ENCODE assay signal across 33 mouse cellular contexts in the genomic region with DNA sequence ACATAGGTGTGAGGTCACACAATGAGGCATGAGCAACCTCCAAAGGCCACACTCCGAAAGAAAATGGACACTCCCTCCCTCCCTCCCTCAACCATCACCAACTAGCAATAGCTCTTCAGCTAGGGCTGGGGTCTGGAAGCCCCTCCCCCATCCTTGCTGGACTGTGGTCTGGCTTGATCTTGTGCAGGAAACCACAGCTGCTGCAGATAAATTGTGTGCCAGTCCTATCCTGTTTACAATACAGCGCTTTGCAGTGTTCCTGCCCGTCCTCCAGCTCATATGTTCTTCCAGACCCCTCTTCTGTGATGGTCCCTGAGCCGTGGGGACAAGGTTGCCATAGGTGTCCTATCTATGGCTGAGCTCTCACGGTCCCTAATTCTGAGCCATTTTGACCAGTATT. TPM values are rescaled to one million over a fixed set of nuclear protein-coding genes. Genes with fewer than 3 reads are reported as not detected.
A peak's percentile ranks its signal among the peaks of the same experiment; 100 is the strongest.
DNase-seq lines count a peak whose midpoint lies in the region; ATAC-seq and TF ChIP-seq lines count a peak whose summit lies in the region.
"Had no signal": no experiment of that assay in that cellular context is flagged by ENCODE, and none has a peak within 500 bp of the region (broad histone marks: within the 10 kb centered on the region; RNA-seq: fewer than 3 reads in every experiment).

No protein-coding gene starts in this region.

- no peak for ATAC-seq in lung, embryonic 14.5 days (ENCODE audit: insufficient read depth)
- peak; percentile 54; the same call in 1 of the 2 replicates for ATAC-seq in common myeloid progenitor, adult 5-6 weeks (replicated peaks; ENCODE audit: low read depth, poor library complexity, severe bottlenecking)
- no peak for ATAC-seq in CD4-positive, CD25-positive, alpha-beta regulatory T cell, adult 4 months
- ATAC-seq: forebrain, embryonic 14.5 days; forebrain, postnatal 0 days; hindbrain, embryonic 16.5 days had no signal

- 44% methylated on average over 5 of the region's 5 CpGs for WGBS in lung, embryonic 14.5 days

- H3K27ac ChIP-seq in lung, embryonic 14.5 days (ENCODE audit: low read depth) = no peak overlapping the region
- H3K27ac ChIP-seq: embryonic facial prominence, embryonic 12.5 days; embryonic facial prominence, embryonic 15.5 days; gastrocnemius, adult 2 months; heart, adult 2 months; heart, embryonic 10.5 days; hindbrain, embryonic 10.5 days; hindbrain, embryonic 13.5 days had no signal

- TF ChIP-seq CTCF in lung, embryonic 14.5 days (IDR thresholded peaks at IDR 0.05; ENCODE audit: low read depth) = no peak

- peak; percentile 44 for DNase-seq in lung, embryonic 14.5 days
- no peak for DNase-seq in lung, postnatal 25 days (ENCODE audit: low spot score)
- peak; percentile 9 to 52 for DNase-seq in lung, postnatal 4 days
- no peak for DNase-seq in lung, postnatal 36 days
- DNase-seq in 416B (ENCODE audit: low read depth) = peak; percentile 62
- DNase-seq in kidney, adult 11 months = no peak
- DNase-seq: adrenal gland, adult 8-10 months; adrenal gland, postnatal 25 days; B cell, adult 2 months; cerebellum, adult 11-12 months; cerebellum, adult 8-10 months; cerebellum, postnatal 14 days; forebrain, postnatal 0 days; gastrocnemius, adult 2 months; gastrocnemius, postnatal 14 days; heart, adult 2 months; heart, postnatal 36 days had no signal

- no peaks in the 10 kb centered on the region for H3K27me3 ChIP-seq in lung, embryonic 14.5 days (ENCODE audit: insufficient read depth, low read length)
- H3K27me3 ChIP-seq: embryonic facial prominence, embryonic 12.5 days; embryonic facial prominence, embryonic 15.5 days; hindbrain, embryonic 13.5 days had no signal

- H3K9ac ChIP-seq in lung, embryonic 14.5 days = no peak overlapping the region
- H3K9ac ChIP-seq: embryonic facial prominence, embryonic 12.5 days; embryonic facial prominence, embryonic 15.5 days; forebrain, postnatal 0 days; hindbrain, embryonic 13.5 days had no signal

- H3K4me1 ChIP-seq in lung, embryonic 14.5 days (ENCODE audit: insufficient read depth) = no peaks in the 10 kb centered on the region
- H3K4me1 ChIP-seq: embryonic facial prominence, embryonic 12.5 days; embryonic facial prominence, embryonic 15.5 days; heart, embryonic 10.5 days; hindbrain, embryonic 10.5 days; hindbrain, embryonic 13.5 days had no signal

- no peaks in the 10 kb centered on the region for H3K36me3 ChIP-seq in lung, embryonic 14.5 days (ENCODE audit: insufficient read depth)
- H3K36me3 ChIP-seq: embryonic facial prominence, embryonic 12.5 days; embryonic facial prominence, embryonic 15.5 days; heart, embryonic 10.5 days; hindbrain, embryonic 10.5 days; hindbrain, embryonic 13.5 days had no signal

- H3K9me3 ChIP-seq in lung, embryonic 14.5 days (ENCODE audit: low read depth, low read length) = no peaks in the 10 kb centered on the region
- H3K9me3 ChIP-seq: embryonic facial prominence, embryonic 12.5 days; embryonic facial prominence, embryonic 15.5 days; heart, embryonic 10.5 days; hindbrain, embryonic 10.5 days; hindbrain, embryonic 13.5 days had no signal

- H3K4me2 ChIP-seq in lung, embryonic 14.5 days = no peak overlapping the region
- H3K4me2 ChIP-seq: embryonic facial prominence, embryonic 12.5 days; embryonic facial prominence, embryonic 15.5 days; hindbrain, embryonic 13.5 days had no signal

- H3K4me3 ChIP-seq in lung, embryonic 14.5 days (ENCODE audit: low read depth, low read length) = no peak overlapping the region
- H3K4me3 ChIP-seq: embryonic facial prominence, embryonic 12.5 days; embryonic facial prominence, embryonic 15.5 days; gastrocnemius, adult 2 months; heart, adult 2 months; heart, embryonic 10.5 days; hindbrain, embryonic 10.5 days; hindbrain, embryonic 13.5 days had no signal

RNA-seq across cellular contexts. Expression of a gene that starts 10.3 kb away (rescaled TPM):
- polyA plus RNA-seq in lung, embryonic 14.5 days (2014; fragmentation: Nextera tagmentation; extraction: Ambion mirVana) = not detected in 2 replicates
- not detected in 2 replicates for total RNA-seq in common myeloid progenitor, adult 5-6 weeks (2017)
- not detected for polyA plus RNA-seq in CD4-positive, CD25-positive, alpha-beta regulatory T cell, adult 4 months (2017; shearing (Covaris generic))
- total RNA-seq: adrenal gland, adult 8-10 months; adrenal gland, postnatal 25 days; forebrain, postnatal 0 days; gastrocnemius, adult 2 months; gastrocnemius, postnatal 14 days; gastrocnemius, postnatal 4 days; heart, adult 2 months; heart, postnatal 36 days; MEL had no signal
- polyA plus RNA-seq: brain, embryonic 14.5 days; embryonic facial prominence, embryonic 12.5 days; embryonic facial prominence, embryonic 15.5 days; forebrain, embryonic 11.5 days; forebrain, embryonic 14.5 days; forebrain, postnatal 0 days; frontal cortex, adult 2 months; heart, adult 2 months; heart, embryonic 14.5 days; heart, postnatal 0 days; hindbrain, embryonic 10.5 days; hindbrain, embryonic 13.5 days; hindbrain, embryonic 16.5 days had no signal

RNA-seq across cellular contexts. Expression of a gene that starts 13.9 kb away (rescaled TPM):
- 2.2 TPM in 2 replicates for polyA plus RNA-seq in lung, embryonic 14.5 days (2014; fragmentation: Nextera tagmentation; extraction: Ambion mirVana)
- total RNA-seq in common myeloid progenitor, adult 5-6 weeks (2017) = not detected in 2 replicates
- polyA plus RNA-seq in CD4-positive, CD25-positive, alpha-beta regulatory T cell, adult 4 months (2017; shearing (Covaris generic)) = not detected
- total RNA-seq: adrenal gland, adult 8-10 months; adrenal gland, postnatal 25 days; forebrain, postnatal 0 days; gastrocnemius, adult 2 months; gastrocnemius, postnatal 14 days; gastrocnemius, postnatal 4 days; heart, adult 2 months; heart, postnatal 36 days; MEL had no signal
- polyA plus RNA-seq: brain, embryonic 14.5 days; embryonic facial prominence, embryonic 12.5 days; forebrain, embryonic 11.5 days; forebrain, embryonic 14.5 days; forebrain, postnatal 0 days; frontal cortex, adult 2 months; heart, adult 2 months; heart, embryonic 10.5 days; heart, postnatal 0 days; hindbrain, embryonic 10.5 days; hindbrain, embryonic 13.5 days had no signal

RNA-seq across cellular contexts. Expression of a gene that starts 23.9 kb away (rescaled TPM):
- polyA plus RNA-seq in lung, embryonic 14.5 days (2014; fragmentation: Nextera tagmentation; extraction: Ambion mirVana) = not detected in 2 replicates
- total RNA-seq in common myeloid progenitor, adult 5-6 weeks (2017) = not detected in 2 replicates
- polyA plus RNA-seq in CD4-positive, CD25-positive, alpha-beta regulatory T cell, adult 4 months (2017; shearing (Covaris generic)) = not detected
- total RNA-seq: adrenal gland, adult 8-10 months; adrenal gland, postnatal 25 days; forebrain, postnatal 0 days; gastrocnemius, adult 2 months; gastrocnemius, postnatal 14 days; gastrocnemius, postnatal 4 days; heart, adult 2 months; heart, postnatal 36 days; MEL had no signal
- polyA plus RNA-seq: brain, embryonic 14.5 days; embryonic facial prominence, embryonic 12.5 days; embryonic facial prominence, embryonic 15.5 days; forebrain, embryonic 11.5 days; forebrain, embryonic 14.5 days; forebrain, postnatal 0 days; frontal cortex, adult 2 months; heart, adult 2 months; heart, embryonic 10.5 days; heart, embryonic 14.5 days; heart, postnatal 0 days; hindbrain, embryonic 10.5 days; hindbrain, embryonic 13.5 days; hindbrain, embryonic 16.5 days had no signal

RNA-seq across cellular contexts. Expression of a gene that starts 49.2 kb away (rescaled TPM):
- 0.20 TPM in 1 of 2 replicates, not detected in the other for polyA plus RNA-seq in lung, embryonic 14.5 days (2014; fragmentation: Nextera tagmentation; extraction: Ambion mirVana)
- total RNA-seq in common myeloid progenitor, adult 5-6 weeks (2017) = not detected in 2 replicates
- polyA plus RNA-seq in CD4-positive, CD25-positive, alpha-beta regulatory T cell, adult 4 months (2017; shearing (Covaris generic)) = not detected
- total RNA-seq: gastrocnemius, adult 2 months; gastrocnemius, postnatal 14 days; gastrocnemius, postnatal 4 days; heart, adult 2 months; heart, postnatal 36 days; MEL had no signal
- polyA plus RNA-seq: embryonic facial prominence, embryonic 12.5 days; embryonic facial prominence, embryonic 15.5 days; forebrain, embryonic 11.5 days; forebrain, embryonic 14.5 days; heart, postnatal 0 days; hindbrain, embryonic 10.5 days; hindbrain, embryonic 13.5 days; hindbrain, embryonic 16.5 days had no signal

RNA-seq across cellular contexts. Expression of a gene that starts 50.5 kb away (rescaled TPM):
- not detected in 2 replicates for polyA plus RNA-seq in lung, embryonic 14.5 days (2014; fragmentation: Nextera tagmentation; extraction: Ambion mirVana)
- total RNA-seq in common myeloid progenitor, adult 5-6 weeks (2017) = not detected in 2 replicates
- polyA plus RNA-seq in CD4-positive, CD25-positive, alpha-beta regulatory T cell, adult 4 months (2017; shearing (Covaris generic)) = not detected
- total RNA-seq: adrenal gland, adult 8-10 months; adrenal gland, postnatal 25 days; forebrain, postnatal 0 days; gastrocnemius, adult 2 months; gastrocnemius, postnatal 14 days; gastrocnemius, postnatal 4 days; heart, adult 2 months; heart, postnatal 36 days; MEL had no signal
- polyA plus RNA-seq: brain, embryonic 14.5 days; embryonic facial prominence, embryonic 12.5 days; embryonic facial prominence, embryonic 15.5 days; forebrain, embryonic 11.5 days; forebrain, embryonic 14.5 days; forebrain, postnatal 0 days; frontal cortex, adult 2 months; heart, adult 2 months; heart, embryonic 10.5 days; heart, embryonic 14.5 days; heart, postnatal 0 days; hindbrain, embryonic 10.5 days; hindbrain, embryonic 13.5 days; hindbrain, embryonic 16.5 days had no signal

Comparison
In these comparisons a context has a peak if more than half of its experiments do, and no peak if none do; other contexts are left out.
1. DNase-seq: peak in lung, embryonic 14.5 days (single experiment), lung, postnatal 4 days (2 of 2) and 416B (single experiment); none in lung, postnatal 25 days (single experiment), lung, postnatal 36 days (single experiment) and kidney, adult 11 months (single experiment).